Mouse (Mus musculus): ENCODE data around the gene Gm10300. TPM values are rescaled to one million over a fixed set of nuclear protein-coding genes. Genes with fewer than 3 reads are reported as not detected.

Gm10300 gene
- total and polyA plus RNA-seq, 3 experiments, result 0.31 to 0.55 TPM; not detected in 1

DNA sequence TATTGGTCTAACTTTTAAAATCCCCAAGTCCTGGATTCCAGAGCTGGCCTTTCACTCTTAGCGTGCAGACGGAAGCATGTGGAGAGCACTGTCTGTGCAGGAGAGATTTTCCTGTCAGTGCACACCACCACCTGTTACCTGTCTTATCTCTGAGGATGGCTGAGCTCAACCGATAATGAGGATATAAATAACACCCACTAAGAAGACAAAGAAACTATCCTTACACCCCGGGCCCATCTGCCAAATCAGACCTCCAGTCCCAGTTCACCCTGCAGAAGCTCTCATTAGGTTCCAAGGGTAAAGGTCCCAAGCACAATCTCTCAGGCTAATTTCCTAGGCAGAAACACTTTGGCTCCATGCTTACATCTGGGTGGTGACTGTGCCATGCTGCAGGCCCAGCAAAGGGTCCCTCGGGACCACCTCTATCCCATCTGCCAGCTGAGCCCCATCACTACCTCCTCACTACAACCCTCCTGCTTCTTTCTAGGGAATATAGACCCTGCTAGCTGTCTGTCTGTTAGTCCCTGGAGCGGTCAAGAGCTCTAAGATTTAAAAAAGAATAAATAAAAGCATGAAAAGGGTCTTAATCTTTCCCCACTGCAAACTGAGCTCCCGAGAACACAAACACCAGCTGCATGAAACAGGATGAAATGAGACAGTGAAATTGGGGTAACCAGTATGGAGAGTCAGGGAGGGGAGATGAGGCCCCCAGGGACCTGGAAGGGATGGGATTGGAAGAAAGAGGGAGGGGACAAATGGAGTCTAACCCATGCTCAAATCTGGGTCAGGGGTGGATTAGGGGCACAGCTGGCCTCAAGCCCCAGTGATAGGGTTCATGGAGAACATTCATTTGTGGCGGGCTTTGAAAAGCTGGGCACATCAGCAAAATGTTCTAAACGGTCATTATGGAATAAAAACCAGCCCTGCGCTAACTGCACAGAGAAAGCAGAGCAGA, 22.9 kb upstream of the Gm10300 start:
- DNase-seq, result no peak

DNA sequence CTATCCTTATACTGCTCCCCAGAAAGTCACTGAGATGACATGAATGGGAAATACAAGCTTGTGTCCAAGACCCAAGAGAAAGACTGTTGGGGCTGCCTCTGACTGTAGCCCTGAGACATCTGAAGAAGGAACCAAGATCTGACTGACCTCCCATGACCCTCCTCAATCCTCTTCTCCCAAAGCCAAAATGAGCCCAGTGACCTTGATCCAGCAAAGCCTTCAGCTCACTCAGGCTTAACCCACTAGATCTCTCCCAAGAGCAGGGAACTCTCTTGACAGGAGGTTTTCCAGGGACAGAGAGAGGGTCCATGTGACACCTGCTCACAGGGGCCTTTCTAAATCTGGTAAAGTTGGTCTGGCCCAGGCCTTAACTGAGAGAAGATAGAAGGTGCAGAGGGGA, 17.2 kb upstream of the Gm10300 start:
- no peak for DNase-seq

DNA sequence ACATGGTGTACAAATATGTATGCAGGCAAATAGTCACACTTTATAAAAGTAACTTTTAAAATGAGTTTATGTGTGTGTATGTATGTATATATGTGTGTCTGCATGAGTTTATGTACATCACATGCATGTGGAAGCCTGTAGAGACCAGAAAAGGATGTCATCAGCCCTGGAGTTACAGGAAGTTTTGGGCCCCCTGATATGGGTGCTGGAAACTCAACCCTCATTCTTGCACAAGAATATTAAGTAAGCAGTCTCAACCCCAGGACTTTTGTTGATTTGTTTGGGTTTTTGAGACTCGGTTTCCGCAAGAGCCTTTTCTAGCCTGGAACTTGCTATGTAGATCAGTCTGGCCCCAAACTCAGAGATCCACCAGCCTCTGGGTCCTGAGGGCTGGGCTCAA, 15.0 kb upstream of the Gm10300 start:
- DNase-seq, result no peak

DNA sequence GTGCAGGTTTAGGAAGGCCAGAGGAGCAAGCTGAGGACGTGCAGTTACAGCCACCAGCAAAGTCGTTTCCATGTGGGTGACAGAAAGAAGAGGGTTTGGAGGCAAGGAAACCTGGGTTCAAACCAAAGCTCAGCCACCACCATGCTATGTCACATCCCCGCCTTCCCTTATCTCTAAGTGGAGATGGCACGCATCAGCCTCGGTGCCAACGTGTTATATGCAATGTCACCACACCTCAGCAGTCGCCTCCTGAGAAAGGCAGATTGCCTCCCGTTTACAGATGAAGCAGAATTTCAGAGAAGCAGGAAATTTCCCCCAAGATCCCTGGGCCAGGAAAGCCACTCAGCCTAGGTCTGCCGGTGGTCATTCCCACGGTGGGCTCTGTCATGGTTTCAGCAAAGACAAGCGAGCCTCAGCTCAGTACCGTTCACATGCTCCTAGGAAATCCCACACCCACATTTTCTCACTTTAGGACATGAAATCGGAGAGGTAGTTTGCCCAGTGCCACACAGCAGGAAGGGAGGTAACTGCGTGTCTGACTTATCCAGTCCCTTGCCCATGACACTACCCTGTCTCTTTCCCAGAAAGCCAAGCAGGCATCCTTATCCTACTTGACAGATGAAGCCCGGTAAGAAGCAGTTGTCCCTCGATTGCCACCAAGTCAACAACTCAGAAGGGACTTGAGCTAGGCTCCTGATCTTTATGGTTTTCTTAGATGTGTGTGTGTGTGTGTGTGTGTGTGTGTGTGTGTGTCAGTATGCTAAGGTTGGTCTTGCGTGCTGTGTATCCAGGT, 14.3 kb upstream of the Gm10300 start:
- DNase-seq, result no peak

DNA sequence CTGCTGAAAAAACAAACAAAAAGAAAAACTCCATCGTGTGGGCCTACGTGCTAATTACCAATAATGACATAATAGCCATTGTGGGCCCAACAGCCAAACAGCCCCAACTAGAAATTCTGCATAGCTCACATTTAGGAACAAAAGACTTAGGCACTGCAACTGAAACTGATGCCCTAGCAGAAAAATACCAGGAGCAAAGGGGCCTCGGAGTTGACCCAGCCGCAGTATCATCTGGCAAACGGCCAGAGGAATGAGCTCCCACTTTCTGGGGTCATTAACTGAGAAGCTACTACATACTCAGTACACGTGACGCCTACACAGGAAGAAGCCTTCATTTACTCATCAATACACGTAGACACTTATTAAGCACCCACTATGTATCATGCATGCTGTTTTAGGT, 12.2 kb upstream of the Gm10300 start:
- DNase-seq, result no peak

DNA sequence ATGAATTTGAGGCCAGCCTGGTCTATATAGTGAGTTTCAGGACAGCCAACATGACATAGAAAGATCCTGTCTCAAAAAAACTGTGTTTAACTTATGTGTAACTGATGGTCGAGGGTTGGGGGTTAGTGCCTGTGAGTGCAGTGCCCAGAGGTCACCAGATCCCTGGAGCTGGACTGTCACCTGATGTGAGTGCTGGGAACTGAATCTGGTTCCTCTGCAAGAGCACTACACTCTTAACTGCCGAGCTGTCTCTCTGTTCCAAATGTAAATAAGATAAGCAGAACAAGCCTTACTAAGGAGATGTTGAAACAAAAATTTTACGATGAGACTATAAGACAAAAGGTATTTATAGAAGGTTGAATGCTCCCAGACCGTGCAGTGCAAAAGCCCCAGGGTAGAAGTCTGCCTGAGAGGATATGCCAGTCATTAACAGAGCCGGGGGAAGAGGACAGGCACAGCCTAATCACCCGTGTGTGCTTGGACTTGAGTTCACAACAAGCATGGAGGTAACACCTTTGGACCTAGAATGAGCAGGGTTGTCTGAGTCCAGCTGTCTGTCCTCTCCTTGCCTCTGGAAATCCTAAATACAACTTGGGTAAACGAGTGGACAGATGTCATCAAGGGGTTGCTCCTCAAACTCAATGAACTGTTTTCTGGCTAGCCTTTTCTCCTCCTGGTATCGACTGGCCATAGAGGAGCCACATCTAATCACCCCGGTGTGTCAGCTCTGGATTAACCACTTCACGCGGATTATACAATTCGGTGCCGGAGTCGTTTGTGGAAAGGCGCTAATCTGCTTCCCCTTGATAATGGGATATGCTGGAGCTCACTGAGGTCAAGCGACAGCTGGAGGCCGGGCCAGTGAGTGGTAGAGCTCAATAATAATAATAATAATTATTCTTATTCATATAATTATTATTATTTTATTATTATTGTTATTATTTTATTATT, 11.3 kb upstream of the Gm10300 start:
- no peak for DNase-seq

DNA sequence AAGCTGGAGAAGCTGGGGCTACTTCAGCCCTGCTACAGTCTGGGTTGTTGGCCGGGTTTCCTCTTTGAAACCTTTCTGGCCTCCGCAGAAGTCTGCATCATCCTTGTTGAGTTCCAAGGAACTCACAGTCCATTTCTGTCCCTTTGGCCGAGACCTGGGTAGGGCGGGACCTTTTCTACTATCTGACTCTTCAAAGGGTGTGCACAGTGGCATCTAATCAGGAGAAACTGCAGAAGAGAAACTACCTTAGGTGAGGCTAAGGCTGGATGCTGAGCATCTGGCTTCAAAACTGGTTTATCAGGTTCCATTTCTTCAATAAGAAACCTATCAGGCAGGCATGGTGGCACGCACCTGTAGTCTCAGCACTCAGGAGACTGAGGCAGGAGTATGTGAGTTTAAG, 9.9 kb upstream of the Gm10300 start:
- no peak for DNase-seq

DNA sequence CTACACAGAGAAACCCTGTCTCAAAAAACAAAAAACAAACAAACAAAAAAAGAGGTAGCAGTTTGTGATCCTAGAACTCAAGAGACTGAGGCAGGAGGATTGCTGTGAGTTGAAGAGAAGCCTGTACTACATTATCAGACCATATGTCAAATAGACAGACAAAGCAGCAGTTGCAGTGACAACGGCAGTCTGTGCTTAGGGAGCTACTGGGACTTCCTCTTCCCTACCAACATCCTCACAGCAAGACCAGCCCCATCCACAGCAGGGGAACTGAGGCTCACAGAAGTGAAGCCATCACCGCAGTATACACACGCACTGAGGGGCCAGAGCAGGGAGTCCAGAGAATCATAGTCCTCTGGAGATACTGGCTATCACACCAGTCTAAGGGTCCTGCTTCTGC, 8.9 kb upstream of the Gm10300 start:
- no peak for DNase-seq

DNA sequence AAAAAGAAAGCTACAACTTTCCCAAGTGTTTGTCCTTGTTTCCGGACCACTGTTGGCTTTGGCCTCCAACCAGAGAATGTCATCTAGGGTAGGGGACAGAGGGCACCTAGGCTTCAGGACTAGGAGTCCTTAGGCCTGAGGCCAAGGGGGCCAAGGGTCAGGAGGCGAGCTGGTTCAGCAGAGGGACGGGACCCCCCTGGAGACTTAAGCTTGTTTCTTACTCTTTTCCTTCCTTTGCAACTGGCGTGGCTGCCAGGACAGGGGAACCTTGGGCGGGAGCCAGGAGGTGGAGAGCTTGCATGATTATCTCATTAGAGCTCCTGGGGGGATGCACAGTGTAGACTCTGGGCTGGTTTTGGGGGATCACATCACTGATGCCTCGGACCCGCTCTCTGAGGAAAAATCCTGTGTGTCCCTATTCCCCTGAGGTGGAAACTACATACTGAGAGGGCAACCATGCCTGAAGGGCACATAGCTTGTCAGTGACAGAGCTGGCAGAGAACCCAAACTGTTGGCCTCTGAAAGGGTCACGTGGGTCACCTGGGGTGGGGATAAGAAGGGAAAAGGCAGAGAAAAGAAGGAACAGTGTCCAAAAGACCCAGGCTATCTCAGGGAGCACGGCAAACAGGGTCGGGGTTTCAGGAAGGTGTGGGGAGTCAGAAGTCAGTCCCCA, 8.3 kb upstream of the Gm10300 start:
- DNase-seq, result peak; percentile 84

DNA sequence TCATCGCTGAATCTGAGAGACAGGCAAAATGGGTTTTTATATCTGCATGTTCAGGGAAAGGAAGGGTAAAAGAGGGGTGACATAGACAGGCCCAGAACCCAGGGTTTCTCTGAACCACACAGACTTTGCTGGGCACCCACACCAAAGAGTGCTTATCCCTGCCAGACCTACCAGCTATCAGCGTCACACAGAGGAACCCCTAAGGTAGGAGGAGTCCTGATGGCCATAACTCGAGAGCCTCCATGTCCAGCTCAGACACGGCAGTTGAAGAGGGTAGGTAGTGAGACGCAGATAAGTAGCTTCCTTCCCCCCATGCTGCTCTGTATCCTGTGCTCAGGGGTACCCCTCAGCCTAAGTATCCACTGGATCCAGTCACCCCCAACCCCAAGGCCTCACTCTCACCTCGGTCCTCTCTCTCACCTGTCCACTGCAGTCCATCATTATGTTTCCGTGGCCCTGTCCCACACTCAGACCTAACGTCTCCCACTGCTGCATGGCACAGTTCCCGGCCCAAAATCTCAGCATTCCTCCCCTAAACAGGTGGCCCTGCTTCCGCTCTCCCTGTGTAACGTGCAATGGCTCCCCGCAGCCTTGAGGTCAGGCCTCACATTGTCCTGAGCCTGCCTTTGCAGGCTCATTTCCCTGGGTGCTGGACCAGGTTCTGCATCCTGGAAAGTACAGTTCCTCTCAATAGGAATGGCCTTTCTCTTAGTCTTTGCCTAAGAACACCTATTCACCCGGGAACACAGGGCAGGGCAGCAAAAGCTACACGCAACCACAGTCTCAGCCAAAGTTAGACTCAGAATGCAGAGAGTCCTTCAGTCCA, 7.2 kb upstream of the Gm10300 start:
- no peak for DNase-seq

DNA sequence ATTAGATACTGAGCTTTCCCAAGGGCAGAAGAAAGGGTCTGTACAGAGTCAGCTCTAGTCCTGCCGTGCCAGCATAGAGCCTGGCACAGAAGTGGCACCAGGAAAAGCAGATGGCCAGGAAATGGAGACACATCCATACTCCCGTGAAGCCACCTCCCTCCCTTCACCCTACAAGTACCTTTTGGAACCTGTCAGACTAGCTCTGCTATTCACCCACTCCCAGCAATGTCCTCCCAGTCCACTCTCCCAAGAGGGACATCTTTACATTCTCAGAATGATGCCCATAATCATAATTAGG, 6.6 kb upstream of the Gm10300 start:
- no peak for DNase-seq

DNA sequence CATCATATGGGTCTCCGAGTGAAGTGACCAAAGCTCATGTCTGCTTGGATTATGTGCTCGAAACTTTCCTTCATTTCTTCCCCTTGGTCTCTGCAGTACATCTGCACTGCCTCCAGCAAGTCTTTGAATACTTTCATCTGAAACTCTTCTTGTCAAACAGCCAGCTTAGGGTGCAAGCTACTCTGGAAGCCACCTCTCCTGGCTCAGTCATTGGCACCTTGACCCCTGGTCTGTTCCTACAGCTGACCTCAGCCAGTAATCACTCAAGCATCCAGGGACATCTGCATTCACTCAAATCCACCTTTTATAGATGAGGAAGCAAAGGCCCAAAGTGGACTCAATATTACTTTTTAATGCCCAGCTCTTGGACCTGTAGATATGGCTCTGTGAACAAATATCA, 2.8 kb upstream of the Gm10300 start:
- DNase-seq, result no peak

DNA sequence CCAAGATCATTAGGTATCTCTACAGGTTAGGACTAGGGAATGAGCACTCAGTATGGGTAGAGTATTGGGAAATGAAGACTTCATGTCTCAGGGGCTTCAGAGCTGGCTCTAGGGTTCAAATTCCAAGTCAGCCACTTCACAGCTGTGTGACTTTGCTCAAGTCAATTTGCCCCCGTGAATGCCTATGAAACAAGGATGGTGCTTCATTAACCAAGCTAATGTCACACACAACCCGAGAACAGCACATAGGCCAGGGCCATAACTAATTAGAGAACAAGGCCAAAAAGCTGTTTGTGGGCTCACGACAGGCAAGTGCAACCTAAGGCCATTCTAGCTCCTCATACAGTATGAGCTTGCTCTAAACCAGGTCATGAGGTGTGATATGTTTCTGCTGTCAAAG, 2.3 kb upstream of the Gm10300 start:
- DNase-seq, result no peak

DNA sequence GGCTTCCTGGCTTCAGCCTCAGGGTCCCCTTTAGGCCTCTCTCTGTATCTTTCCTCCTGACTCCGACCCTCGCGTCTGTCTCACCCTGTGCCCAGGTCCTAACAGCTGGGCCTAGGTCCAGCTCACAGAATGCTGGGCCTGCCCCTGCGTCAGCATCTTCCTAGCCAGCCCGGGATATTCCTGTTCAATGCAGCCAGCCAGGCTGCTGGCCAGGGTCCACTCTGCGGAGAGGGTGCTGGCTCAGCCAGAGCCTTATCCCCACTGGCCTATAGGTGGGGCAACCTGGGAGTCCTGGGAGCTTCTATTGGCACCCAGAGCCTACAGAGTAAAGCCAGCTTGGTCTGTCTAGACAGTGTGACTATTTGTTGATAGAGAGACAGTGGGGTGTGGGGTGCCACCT, 1.6 kb upstream of the Gm10300 start:
- peak; percentile 50 for DNase-seq

DNA sequence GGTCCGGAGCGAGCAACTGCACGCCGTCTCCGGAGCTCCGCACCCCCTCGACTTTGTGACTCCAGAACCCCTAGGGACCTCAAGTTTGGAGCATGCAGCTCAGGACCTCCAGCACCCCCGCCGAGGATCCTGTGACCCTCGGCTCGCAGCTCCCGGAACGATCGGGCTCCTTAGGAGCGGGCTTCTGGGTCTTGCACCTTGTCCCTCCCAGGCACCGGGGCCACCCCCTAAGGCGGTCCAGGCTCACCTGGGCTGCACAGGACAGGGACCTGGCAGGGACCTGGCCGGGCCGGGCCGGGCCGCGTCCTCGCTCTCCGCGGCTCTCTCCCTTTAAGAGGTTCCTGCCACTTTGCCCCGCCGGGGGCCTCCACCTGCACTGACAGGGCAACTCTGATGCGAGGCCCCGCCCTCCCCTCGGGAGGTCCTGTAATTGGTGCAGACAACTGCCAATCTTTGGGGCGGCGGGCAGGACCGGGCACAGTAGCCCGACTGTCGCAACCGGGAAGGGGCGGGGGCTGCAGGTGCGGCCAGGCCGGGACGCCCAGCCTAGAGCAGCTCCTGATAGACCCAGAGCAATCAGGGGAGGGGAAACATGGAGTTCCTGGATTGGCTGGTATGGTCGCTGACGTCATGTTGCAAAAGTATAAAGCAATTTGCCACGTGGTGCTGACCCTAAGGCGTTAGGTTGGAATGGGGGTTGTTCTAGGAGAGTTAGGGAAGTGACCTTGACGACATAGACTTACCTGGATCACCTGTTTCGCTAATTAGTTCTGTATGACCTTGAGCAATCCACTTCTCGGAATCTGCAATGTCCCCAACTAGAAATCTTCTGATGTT, 654 bp downstream of the Gm10300 start, which contains the start of gene Epb41:
Gene Epb41, minus strand, starts transcription at position 389 of the 837 bp plus-strand sequence.
- peak; percentile 100 for DNase-seq

DNA sequence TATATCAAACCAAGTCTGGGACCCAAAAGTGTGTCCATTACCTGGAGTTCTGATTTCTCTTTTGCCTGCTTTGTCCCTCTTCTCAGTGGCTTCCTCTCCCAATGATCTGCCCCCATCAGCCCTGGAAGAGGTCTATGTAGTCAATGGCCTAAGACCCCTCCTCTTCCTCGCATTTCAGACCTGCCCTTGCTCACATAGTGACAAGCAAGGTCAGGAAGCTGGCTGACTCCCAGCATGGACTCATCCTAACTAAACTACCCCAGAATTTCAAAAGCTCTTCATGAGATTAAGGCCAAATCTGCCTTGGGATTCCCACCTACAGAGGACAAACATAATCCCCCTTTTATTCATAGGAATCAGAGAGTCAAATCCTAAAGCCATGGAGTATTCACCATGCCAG, 1.3 kb downstream of the Gm10300 start:
- peak; percentile 58 for DNase-seq

DNA sequence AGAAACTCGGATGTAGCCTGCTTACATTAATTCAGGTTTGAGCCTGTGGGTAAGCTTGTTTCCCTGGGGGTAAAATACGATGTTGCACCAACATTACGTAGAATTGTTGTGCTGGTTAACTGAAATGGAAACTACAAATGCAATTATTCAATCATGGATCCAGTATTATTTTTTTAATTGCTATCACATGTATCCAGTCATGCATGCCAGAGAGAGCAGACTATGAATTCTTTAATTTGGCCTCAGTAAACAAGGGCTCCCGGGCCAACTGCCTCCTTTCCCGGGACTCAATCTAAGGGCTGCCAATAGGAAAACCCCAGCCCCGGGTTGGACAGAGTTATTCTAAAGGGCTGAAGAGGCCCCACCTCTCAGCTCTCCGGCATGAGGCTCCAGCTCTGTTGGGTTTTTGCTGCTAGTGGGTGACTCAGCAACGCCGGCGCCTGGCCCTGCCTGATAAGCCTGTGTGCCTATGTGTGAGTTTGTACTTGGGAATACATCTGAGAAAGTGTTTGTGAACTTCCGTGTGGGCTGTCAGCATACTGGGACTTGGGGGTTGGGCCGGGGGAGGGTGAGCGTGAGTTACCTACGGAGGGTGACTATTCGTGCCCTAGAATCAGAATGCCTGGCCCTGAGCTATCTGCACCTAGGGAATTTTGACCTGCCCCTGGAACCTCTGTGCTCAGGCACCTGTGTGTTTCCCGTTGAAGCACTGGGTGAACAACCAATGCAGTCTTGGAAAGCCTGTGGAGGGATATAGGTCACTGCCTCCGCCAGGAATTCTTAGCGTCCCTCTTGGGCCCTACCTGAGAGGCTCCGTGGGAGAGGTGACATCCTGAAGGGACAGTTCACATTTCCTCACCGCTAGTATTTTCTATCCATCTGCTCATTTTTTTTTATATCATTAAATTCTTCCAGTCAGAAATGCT, 2.2 kb downstream of the Gm10300 start:
- peak; percentile 78 for DNase-seq

DNA sequence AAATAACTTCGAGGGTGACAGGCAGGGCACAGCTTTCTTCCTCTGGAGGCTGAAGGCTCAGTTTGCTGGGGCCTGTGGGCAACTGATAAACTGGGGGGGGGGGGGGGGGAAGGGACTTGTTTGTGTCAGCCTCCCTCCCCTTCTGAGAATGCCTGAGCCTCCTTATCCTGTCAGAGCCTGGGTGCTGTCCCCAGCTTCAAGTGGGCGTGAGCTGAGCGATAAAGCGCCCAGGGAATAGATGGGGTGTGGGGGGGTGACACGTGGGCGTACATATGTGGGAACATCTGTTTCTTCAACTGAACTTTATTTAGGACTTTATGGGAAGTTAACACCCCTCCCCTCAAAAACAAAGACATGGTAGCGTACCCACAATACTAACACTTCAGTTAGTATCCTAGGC, 2.9 kb downstream of the Gm10300 start:
- DNase-seq, result no peak

DNA sequence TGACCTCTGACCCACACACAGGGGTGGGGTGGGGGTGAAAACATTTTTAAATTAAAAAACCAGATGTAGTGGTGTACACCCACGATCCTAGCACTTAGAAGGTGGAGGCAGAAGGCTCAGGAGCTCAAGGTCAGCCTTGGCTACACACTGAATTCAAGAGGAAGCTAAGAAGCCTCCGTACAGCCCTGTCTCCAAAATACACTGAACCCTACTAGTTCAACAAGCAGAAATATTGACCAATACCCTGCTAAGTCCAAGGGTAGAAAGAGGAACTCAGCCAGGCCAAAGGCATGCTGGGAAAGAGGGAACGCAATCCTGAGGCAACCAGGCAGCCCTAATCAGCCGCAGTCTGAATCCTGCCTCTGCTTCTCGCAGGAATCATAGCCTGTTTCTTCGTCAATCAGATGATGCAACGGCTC, 3.8 kb downstream of the Gm10300 start:
- peak; percentile 54 for DNase-seq
